Mouse (Mus musculus): ENCODE measurements at regions not wholly inside any gene's neighbourhood (a gene's known extent, or its start where the extent isn't known, plus 50 kb on each side); places are given as distances from the start of the nearest gene placed in this dataset.
A peak's percentile ranks its signal among the peaks of the same experiment; 100 is the strongest.

DNA sequence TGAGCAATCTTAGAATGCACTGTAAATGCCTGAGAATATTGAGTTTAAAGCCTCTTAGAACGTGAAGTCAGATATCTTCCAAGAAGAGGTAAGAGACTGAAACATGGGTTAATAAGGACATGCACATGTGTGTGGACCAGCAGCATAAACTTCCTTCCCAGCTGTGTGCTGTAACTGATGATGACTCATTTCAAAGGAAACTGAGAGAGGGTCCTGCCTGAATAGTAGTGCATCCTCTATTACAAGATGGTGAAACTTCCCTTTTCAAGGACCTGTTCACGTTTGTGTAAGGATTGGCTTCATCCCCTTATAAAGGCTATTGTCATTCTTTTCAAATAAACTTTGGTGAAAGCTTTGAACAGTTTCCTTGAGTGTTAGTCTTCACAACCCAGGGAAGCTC is 363.4 kb upstream of the Mmadhc start:
- no peak for DNase-seq
- intact Hi-C loops (cut with DNase I) = no loop called here

DNA sequence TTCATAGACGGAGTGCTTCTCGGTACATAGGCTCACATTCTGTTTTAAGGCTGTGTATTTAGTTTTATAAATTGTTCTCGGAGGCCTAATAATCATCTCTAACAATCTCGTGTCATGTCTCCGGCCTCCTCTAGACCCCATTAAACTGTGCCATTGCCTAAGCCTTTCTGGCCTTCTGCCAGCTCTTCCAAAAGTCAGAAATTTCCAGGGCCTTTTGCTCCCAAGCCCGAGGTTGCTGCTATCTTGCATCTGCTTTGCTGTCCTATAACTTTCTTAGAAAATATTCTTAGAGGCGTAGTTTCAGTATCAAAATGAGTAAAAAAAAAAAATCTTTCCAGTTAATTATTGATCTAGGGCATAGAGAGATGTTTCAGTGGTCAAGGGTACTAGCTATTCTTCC is 361.2 kb upstream of the Mmadhc start:
- intact Hi-C loops (cut with DNase I) = no loop called here
- DNase-seq = no peak

DNA sequence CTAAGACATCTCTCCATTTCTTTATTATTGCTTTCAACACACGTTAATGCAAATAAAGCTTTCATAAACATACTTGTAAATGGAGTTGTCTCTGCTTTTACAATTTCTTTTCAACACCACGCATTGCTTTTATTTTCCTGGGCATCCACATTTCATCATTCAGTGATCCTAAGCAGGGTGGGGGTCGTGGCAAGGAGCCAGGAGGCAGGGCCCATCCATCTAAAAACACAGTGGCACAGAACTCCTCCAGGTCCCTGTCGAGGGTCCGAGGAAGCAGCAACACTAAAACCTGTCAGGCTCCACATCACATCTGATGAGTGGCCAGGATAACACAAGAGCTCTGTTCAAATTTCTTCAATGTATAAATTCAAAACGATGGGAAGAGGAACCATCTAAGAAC is 359.8 kb upstream of the Mmadhc start:
- DNase-seq = no peak
- intact Hi-C loops (cut with DNase I) = no loop called here

DNA sequence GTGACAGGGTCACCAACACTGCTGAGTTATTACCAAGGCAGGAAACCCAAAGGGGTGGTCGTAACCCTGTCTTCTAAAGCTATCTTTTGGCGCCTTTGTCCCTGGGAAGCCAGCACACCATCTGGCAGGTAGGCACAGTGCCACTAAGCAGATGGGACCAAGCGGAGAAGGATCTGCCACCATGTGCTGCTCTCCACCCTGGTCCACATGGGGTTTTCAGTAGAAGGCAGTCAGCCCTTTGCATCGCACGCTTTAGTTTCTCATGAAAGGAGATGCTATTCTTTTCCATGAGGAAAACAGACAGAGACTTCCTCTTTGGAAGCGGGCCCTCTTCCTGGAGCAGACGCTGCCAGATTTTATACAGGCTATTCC is 358.3 kb upstream of the Mmadhc start:
- peak; percentile 10 to 36 for DNase-seq
- intact Hi-C loops (cut with DNase I) = no loop called here

DNA sequence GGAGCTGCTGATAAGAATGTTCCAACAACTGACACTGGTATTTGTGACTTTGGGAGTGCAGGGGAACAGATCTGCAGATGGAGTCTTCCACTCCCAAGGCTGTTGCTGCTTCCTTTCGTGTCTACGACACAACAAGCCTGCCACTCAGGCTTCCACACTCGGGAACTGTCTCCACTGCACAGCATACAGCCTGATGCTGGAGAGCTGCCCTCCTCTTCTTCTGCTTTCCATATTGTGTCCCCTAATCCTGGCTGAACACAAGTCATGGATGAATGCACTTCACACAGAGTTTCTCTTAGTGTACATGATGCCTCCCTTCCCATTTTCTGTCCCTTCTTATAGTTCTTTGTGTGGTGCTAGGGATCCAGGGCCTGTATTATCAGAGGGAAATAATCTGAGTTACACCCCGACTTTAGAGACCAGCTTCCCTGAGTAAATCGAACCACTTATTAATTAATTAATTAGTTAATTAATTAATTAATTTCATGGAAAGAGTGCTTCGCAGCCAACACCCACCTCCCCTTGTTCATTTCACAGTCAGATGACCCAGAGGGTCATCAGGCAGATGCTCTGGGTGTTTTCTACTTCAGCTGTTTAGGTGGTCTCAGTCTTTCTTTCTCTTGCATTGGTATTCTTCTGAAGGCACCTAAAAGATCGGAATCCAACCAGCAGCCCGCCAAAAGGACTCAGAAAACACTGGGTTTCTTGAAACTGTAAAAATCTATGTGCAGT is 357.8 kb upstream of the Mmadhc start:
- intact Hi-C loops (cut with DNase I) = no loop called here
- DNase-seq = no peak

DNA sequence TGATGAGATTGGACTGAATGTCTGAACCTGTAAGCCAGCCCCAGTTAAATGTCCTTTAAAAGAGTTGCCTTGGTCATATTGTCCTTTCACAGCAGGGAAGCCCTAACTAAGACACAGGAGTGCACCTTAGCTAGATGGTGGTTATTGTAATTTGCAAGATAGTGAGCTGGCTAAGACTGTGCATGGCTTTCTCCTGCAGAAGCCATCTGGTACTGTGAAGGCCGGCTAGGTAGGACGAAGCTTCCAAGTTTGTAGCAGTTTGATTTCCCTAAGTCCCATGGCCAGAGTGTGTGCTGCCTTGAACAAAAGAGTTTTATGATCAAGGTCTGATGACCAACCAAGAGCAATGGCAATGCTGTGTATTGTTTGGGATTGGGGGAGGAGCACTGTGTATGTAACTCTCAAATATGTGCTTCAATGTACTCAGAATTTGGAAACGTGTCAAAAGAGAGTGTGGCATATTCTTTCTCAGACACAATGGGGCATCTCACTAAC is 356.6 kb upstream of the Mmadhc start:
- intact Hi-C loops (cut with DNase I) = no loop called here
- no peak for DNase-seq

DNA sequence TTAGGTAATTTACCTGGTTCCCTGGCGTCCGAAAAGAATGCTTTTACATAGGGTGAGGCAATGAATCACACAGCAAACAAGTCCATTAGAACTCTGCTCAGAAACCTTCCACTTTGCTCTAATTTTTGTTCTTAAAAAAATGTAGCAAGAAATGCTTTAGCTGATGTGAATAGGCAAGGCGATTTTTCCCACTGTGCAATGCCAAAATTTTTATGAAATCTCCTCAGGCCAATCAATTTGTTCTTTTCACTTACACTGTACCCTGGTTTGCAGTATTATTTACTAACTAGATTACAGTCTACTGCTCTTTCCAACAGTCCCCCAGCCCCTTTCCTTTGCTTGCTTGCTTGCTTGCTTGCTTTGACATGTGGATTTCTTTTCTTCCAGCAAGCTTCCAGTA is 353.1 kb upstream of the Mmadhc start:
- intact Hi-C loops (cut with DNase I) = no loop called here
- no peak for DNase-seq

DNA sequence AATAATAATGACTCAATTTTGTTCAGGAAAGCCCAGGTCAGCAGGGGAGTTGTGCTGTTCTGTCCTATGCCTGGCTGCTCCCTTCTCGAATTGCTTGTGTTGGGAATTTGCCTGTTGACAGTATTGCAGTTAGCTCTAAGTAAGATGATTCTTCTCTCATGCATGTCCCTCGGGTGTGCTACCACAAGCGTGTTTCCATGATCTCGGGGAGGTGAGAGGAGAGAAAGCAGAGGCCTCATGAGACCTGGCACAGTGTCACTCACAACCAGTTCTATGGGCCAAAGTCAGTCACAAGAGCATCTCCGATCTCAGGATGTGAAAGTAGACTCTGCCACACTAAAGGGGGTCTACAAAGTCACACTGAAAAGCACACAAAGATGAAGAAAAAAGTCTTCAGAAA is 346.6 kb upstream of the Mmadhc start:
- no peak for DNase-seq
- intact Hi-C loops (cut with DNase I) = no loop called here

DNA sequence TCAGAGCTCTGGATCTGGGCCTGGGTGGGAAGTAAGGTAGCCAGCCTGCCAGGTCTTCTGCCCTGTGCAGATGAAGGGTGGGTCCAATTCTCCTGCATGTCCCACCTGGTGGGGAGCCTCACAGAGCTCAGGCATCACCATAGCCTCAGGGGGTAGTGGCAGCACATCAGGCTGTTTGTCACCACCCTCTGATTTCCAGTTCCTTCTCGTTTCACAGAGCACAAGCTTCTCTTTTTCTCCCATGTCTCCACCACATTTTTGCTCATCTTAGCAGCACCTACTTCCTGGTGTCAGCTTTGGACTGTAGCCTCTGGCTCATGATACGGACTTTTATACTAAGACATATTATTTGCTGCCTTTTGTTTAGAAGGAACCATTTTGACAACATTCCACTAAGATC is 345.6 kb upstream of the Mmadhc start:
- DNase-seq = no peak
- intact Hi-C loops (cut with DNase I) = no loop called here

DNA sequence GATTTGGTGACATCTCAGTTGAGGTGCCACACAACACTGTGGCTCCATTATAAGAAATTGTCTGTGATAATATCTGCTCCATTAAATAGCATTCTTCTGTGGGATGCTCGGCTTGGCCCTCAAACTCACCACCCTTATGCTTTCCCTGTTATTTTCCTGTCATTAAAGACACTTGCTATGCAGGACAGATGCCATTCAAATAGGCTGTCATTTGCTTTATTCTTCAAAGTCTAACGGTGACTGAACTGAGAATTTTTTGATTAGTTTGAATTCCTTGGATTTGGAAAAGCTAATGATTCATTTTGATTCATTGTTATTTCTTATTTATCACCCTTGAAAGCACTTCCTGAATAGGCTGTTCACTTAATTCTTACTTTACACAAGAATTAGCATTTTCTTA is 339.3 kb upstream of the Mmadhc start:
- no peak for DNase-seq
- intact Hi-C loops (cut with DNase I) = no loop called here

DNA sequence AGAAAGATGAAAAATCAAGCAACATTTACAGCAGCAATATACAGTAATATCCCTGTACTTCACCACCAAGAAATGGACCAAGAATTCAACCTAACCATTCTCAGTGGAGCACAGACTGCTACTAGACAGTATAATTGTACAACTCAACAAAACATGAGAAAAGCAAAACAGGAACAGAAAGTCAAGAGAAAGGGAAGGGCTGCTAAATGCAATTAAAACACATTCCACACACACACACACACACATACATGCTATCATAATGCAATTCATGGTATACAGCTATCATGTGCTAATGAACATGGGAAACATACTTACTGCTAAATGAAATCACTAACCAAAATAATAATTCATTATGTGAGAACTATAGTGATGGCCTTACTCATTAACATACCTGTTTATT is 335.2 kb upstream of the Mmadhc start:
- intact Hi-C loops (cut with DNase I) = no loop called here
- DNase-seq = no peak

DNA sequence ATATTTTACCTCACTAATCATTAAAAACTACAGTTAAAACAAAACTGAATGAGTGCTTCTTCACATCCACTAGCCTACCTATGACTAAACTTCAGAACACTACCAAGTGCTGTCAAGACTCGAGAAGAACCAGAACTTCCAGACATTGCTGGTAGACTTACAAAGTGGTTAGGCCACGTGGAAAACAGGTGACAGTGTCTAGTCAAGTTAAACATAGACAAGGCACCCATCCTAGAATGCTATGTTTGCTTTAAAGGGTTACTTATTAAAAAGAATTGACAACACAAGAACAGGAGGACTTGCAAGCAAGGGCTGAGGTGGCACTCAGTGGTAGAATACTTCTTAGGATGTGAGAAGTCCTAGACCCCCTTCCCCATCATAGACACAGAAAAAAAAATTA is 330.9 kb upstream of the Mmadhc start:
- intact Hi-C loops (cut with DNase I) = no loop called here
- DNase-seq = no peak

DNA sequence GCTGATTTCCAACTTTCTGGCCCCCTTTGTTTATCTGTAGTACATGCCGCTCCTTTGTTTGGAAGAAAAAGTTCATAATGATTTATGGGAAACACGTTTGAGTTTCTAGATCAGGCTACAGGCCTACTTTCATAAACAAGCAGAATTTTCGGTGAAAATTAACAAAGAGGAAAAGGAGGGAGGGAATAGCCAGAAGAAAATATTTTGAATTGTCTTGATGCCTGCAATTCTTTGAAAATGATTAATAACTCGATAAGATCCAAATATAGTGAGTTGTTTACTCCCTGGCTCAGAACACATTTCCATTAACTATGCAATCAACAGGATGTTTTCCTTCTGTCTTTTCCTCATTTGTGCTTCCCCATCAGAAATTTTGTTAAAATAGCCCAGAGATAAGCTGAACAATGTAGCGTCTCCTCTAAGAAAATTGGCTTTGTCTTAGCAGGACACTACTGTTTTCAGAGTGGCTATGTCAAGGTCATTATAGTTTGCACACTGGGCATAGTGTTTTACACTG is 328.7 kb upstream of the Mmadhc start:
- no peak for DNase-seq
- intact Hi-C loops (cut with DNase I) = no loop called here

DNA sequence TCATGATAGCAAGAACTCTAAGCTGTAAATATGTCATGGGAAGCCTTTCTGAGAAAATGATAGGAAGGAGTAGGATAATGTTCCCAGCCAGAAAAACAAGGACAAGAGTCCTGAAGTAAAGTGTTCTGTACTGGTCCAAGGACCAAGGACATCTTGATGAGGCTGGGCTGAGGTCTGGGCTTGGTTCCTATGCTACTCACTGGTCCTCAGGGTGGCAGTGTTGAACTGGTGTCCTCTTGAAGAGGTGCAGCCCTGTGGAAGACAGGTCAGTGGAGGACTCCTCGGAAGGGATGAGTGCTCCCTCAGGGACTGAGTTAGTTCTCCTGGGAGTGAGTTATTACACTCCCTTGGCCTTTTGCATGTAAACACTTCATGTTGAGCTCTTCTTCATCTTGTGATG is 312.5 kb upstream of the Mmadhc start:
- intact Hi-C loops (cut with DNase I) = loop anchor here (5.0 kb wide), 1 partner anchor 538 kb away; the partner anchor contains the start of gene Rnd3

DNA sequence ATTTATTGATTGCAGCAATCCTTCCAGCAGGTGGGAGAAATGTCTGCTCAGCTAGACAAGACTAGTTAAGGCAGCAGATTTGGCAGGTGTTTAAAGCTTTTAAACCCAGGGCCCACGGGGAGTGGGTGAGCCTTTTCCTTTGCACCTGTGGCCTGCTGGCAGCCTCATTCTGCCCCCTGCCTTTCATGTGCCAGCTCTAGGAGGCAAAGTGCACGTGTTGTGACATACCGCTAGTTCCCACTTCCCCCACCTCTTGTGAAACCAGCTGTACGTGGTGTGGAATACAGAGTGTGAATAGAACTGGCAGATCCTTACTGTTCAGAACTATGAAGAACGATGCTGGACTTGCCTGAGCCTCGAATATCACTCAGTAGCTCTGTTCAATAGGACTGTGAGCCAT is 292.6 kb upstream of the Mmadhc start:
- intact Hi-C loops (cut with DNase I) = no loop called here
- DNase-seq = no peak

More for the DNA sequence above, 312.5 kb upstream of the Mmadhc start:
- DNase-seq = peak; percentile 29 to 43

DNA sequence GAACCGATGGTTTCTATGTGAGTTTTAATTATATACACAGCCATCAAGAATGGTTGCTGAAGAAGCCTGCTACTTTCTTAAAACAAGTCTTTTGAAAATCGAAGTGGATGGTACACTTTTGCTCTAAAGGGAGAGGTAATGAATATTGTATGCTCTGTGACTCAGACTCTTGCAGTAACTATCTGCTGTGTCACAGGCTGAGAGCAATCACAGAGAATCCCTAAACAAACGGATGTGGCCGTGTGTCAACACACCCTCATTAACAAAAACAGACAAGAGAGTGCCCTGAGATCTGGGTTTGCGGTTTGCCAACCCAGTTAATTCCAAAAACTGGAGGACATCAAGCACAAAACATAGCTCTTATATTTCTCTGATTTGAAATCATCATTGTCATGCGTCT is 292.1 kb upstream of the Mmadhc start:
- no peak for DNase-seq
- intact Hi-C loops (cut with DNase I) = no loop called here

DNA sequence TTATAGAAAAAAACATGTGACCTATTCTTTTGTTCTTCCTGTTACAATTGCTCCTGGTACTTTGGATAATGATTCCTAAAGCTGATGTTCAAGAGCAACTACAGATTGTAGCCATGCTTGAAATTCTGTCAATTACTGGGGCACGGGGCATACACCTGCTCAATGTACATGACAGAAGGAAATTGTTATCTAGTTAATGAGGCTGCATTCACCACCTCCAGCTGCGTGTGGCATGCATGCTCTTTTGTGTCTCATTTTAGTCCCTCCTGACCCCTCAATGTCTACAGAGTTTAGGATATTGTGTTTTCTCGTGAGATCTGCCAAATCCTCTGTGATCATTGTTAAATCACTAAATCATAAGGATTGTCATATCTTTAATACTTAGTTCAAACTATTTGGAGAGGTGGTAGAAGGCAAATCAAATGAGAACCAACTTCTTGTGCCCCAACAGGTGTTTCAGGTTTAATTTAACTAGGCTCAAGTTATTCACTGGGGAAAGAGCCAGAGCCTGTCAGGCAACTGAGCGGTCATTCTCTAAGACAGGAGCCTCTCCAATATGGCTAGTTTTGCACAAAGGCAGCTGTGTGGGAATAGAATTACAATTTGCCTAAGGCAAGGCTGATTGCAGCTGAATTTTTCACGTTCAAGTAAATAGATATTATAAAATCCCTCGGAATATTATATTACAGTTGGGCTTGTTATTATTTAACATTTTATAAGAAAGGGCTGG is 289.9 kb upstream of the Mmadhc start:
- intact Hi-C loops (cut with DNase I) = no loop called here
- DNase-seq = no peak

DNA sequence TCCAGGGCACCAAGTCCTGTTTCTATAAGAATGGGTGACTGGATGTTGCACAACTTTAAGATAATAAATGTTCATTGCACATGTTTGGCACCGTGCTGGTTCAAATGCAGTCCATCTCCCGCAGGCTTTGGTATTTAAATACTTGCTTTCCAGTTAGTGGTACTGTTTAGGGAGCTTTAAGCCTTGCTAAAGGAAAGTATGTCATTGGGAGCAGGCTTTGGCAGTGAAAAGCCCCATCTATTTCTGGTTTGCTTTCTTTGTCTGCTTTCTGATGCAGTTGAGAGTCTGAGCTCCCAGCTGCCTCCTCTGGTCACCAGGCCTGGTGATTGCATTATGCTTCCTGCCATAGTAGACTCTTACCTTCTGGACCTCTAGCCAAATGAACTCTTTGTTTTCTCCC is 283.0 kb upstream of the Mmadhc start:
- intact Hi-C loops (cut with DNase I) = no loop called here
- DNase-seq = no peak

DNA sequence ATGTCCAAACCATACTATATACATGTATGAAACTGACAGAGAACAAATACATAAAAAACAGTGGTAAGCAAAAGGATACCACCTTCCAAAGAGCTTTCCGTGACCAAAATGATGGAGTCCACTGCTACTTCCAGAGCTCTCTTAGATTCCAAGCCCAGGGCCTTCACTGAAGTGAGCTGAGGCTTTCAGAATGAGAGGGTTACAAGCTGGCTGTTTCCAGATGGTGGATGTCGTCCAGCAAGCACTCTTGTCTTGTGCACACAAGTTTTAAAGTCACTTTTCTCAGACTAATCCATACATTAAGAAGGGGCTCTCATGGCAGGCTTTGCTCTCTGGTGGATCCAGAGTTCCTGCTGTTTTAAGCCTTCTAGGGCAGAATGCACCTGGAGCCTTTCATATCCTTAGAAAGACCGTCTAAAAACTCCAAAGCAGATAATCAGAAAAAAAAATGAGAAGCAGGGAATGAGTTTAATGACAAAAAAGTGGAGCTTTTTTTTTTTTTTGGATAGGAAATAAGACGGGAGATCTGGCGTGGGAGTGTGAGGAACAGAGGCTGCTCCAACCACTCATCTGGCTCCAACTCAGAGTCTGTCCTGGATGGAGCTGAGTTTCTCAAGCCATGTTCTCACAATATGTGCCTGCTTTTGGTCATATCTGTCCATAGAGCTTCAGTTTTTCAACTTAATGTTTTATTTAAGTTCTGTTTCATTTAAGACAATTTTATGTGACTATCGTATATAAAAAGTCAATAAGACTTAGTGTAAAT is 281.9 kb upstream of the Mmadhc start:
- peak in 1 of 2 experiments; percentile 13 for DNase-seq
- intact Hi-C loops (cut with DNase I) = no loop called here

DNA sequence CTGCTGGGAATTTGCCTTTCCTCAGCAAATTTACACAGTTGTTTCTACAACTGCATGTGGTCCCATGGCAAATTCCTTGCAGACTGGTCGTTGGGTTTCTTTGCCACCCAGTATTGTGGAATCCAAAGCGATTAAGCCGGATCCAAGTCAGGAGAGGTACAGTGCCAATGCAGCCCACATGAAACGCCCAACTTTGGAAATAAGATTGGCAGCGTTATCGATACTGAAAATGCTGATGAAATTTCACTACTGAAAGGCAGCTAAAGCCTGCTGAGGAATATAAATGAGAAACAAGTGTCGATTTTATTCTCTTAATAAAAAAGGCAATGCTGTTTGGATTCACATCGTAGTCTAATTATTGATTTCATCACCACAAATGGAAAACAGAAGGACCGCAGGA is 281.1 kb upstream of the Mmadhc start:
- DNase-seq = no peak
- intact Hi-C loops (cut with DNase I) = no loop called here

DNA sequence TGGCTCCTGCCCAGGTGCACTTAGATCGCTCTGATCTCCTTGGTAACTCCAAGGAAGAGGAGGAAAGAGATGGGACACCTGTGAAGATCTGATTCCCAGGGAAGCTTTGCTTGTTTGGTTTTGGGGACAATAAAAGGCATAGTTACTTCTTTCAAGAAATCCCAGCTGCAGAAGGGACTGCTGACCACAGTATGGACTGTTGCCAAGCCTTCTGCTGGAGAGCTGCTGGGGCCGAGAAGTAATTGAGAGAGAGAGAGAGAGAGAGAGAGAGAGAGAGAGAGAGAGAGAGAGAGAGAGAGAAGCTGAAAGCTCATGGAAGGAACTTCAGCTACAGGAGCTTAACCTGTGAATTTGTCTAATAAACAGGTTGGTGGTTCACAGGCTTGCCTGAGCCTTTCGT is 276.9 kb upstream of the Mmadhc start:
- DNase-seq = peak; percentile 16 to 31
- intact Hi-C loops (cut with DNase I) = no loop called here

All from heart, postnatal 14 days (tissue).